ENCODE assay signal across 18 mouse cellular contexts in genomic region chr17:49474051-49474450, GRCm38 (mm10). TPM values are rescaled to one million over a fixed set of nuclear protein-coding genes. Genes with fewer than 3 reads are reported as not detected.
DNase-seq lines count a peak whose midpoint lies in the region; ATAC-seq and TF ChIP-seq lines count a peak whose summit lies in the region.
"Had no signal": no experiment of that assay in that cellular context is flagged by ENCODE, and none has a peak within 500 bp of the region (broad histone marks: within the 10 kb centered on the region; RNA-seq: fewer than 3 reads in every experiment).

No protein-coding gene starts in this region.

- TF ChIP-seq CTCF in Patski (IDR thresholded peaks at IDR 0.05): no peak

- CTCF ChIA-PET in Patski (lab: Charles Lee): interaction anchor here (0.7 to 2.2 kb wide), 3 partner anchors 12 to 51 kb away, joined by 3 to 7 read pairs (median 3); no protein-coding TSS in a partner anchor

- intact Hi-C loops in left cerebral cortex, postnatal 25 days (cut with DNase I): no loop called here
- intact Hi-C loops in left cerebral cortex, postnatal 10 days (cut with DNase I): no loop called here

- no peaks in the 10 kb centered on the region for H3K27me3 ChIP-seq in heart, embryonic 10.5 days (ENCODE audit: insufficient read depth, poor library complexity, severe bottlenecking)
- H3K27me3 ChIP-seq in heart, embryonic 11.5 days (ENCODE audit: control insufficient read depth, insufficient read depth, low read length): no peaks in the 10 kb centered on the region
- no peaks in the 10 kb centered on the region for H3K27me3 ChIP-seq in Patski
- H3K27me3 ChIP-seq: embryonic facial prominence, embryonic 15.5 days; forebrain, embryonic 13.5 days; heart, embryonic 13.5 days; limb, embryonic 15.5 days had no signal

- in situ Hi-C loops in Patski (cut with MboI; ENCODE audit: low pct_unique_long_range_greater_than_20kb): loop anchor here (5.0 kb wide), 1 partner anchor 148 kb away; no protein-coding TSS in a partner anchor

- ATAC-seq in heart, embryonic 11.5 days (replicated peaks; ENCODE audit: insufficient number of reproducible peaks, low FRiP score, low TSS enrichment): no peak
- ATAC-seq in Patski: peak; percentile 63
- no peak for ATAC-seq in megakaryocyte, adult 5-6 weeks (ENCODE audit: poor library complexity, severe bottlenecking)
- ATAC-seq: forebrain, embryonic 13.5 days; hindbrain, embryonic 16.5 days; intestine, postnatal 0 days had no signal

- H3K9ac ChIP-seq in heart, embryonic 11.5 days (ENCODE audit: low read depth, low read length): no peak overlapping the region
- H3K9ac ChIP-seq: embryonic facial prominence, embryonic 15.5 days; forebrain, embryonic 13.5 days; heart, embryonic 13.5 days; limb, embryonic 15.5 days had no signal

- POLR2A ChIA-PET in Patski (lab: Charles Lee): interaction anchor here (1.3 kb wide), 1 partner anchor 49 kb away, joined by 4 read pairs; no protein-coding TSS in a partner anchor

- no peaks in the 10 kb centered on the region for H3K9me3 ChIP-seq in heart, embryonic 10.5 days
- H3K9me3 ChIP-seq in heart, embryonic 11.5 days (replicated peaks; ENCODE audit: control insufficient read depth, low read length): no peaks in the 10 kb centered on the region
- H3K9me3 ChIP-seq: embryonic facial prominence, embryonic 15.5 days; forebrain, embryonic 13.5 days; heart, embryonic 13.5 days; limb, embryonic 15.5 days had no signal

- H3K4me1 ChIP-seq in heart, embryonic 10.5 days: peaks cover 26% of the 10 kb centered on the region
- H3K4me1 ChIP-seq in heart, embryonic 11.5 days (ENCODE audit: control insufficient read depth, insufficient read depth, low read length): peaks cover 17% of the 10 kb centered on the region

- no peak overlapping the region for H3K4me3 ChIP-seq in heart, embryonic 10.5 days
- H3K4me3 ChIP-seq in heart, embryonic 11.5 days (ENCODE audit: low read depth, low read length): no peak overlapping the region
- H3K4me3 ChIP-seq: embryonic facial prominence, embryonic 15.5 days; forebrain, embryonic 13.5 days; heart, embryonic 13.5 days; limb, embryonic 15.5 days had no signal

- peaks cover 24% of the 10 kb centered on the region; the same call in 1 of the 2 replicates for H3K36me3 ChIP-seq in heart, embryonic 10.5 days
- no peaks in the 10 kb centered on the region for H3K36me3 ChIP-seq in heart, embryonic 11.5 days (ENCODE audit: control insufficient read depth, insufficient read depth, low read length)

- peak overlapping the region; percentile 83; the same call in 1 of the 2 replicates for H3K27ac ChIP-seq in heart, embryonic 10.5 days
- H3K27ac ChIP-seq in heart, embryonic 11.5 days (ENCODE audit: low read depth, low read length): no peak overlapping the region
- H3K27ac ChIP-seq: embryonic facial prominence, embryonic 15.5 days; forebrain, embryonic 13.5 days; kidney, postnatal 0 days; limb, embryonic 15.5 days had no signal

- WGBS in heart, embryonic 10.5 days: 85% methylated on average over 4 of the region's 4 CpGs
- WGBS in heart, embryonic 11.5 days (ENCODE audit: insufficient replicate concordance): 81% methylated on average over 4 of the region's 4 CpGs

- DNase-seq in heart, embryonic 10.5 days (ENCODE audit: low spot score): no peak
- DNase-seq in left cerebral cortex, postnatal 25 days (ENCODE audit: low spot score in 2 of 2): peak; percentile 30 to 83
- no peak for DNase-seq in left cerebral cortex, postnatal 10 days (ENCODE audit: extremely low spot score in 1 of 2, low spot score in 2 of 2)
- no peak for DNase-seq in Patski (ENCODE audit: low read depth, low spot score)
- peak; percentile 44 to 65 for DNase-seq in right cerebral cortex, postnatal 36 days (ENCODE audit: low spot score in 2 of 2)
- DNase-seq: cerebellum, postnatal 10 days; gastrocnemius, postnatal 25 days; heart, postnatal 36 days; lung, postnatal 14 days had no signal

- no peak overlapping the region for H3K4me2 ChIP-seq in heart, embryonic 11.5 days
- H3K4me2 ChIP-seq: embryonic facial prominence, embryonic 15.5 days; forebrain, embryonic 13.5 days; heart, embryonic 13.5 days; limb, embryonic 15.5 days had no signal

RNA-seq across cellular contexts. Expression of gene Mocs1, which starts 45.9 kb away (rescaled TPM):
- 6.4 and 9.3 TPM in 2 replicates for polyA plus RNA-seq in heart, embryonic 10.5 days (2016; fragmentation: Nextera tagmentation; extraction: Ambion mirVana)
- polyA plus RNA-seq in heart, embryonic 11.5 days (2014; fragmentation: Nextera tagmentation; extraction: Ambion mirVana): 7.3 and 8.7 TPM in 2 replicates
- 10 to 100 TPM; 14.1 to 14.3 TPM for total RNA-seq in left cerebral cortex, postnatal 25 days (2021)
- total RNA-seq in left cerebral cortex, postnatal 10 days (2021): 10 to 100 TPM; 10.6 to 11.5 TPM
- 33.9 TPM for polyA plus RNA-seq in Patski (2021)
- 56.6 and 60.7 TPM in 2 replicates for total RNA-seq in megakaryocyte, adult 5-6 weeks (2015)
- 24.3 and 43.1 TPM in 2 replicates for total RNA-seq in megakaryocyte, adult 5-6 weeks (2017)

Comparison
In these comparisons a context has a peak if more than half of its experiments do, and no peak if none do; other contexts are left out.
1. DNase-seq: peak in left cerebral cortex, postnatal 25 days (2 of 2) and right cerebral cortex, postnatal 36 days (2 of 2); none in heart, embryonic 10.5 days (single experiment), left cerebral cortex, postnatal 10 days (0 of 2) and Patski (single experiment).